Mouse (Mus musculus): ENCODE results near the gene Fscn3. TPM values are rescaled to one million over a fixed set of nuclear protein-coding genes. Genes with fewer than 3 reads are reported as not detected.

Fscn3 gene
- total RNA-seq, 2 experiments from 2014 or later: 0.17 TPM; not detected in 1

- peak; percentile 98 to 99 for DNase-seq (ENCODE audit: extremely low spot score in 1 of 2, low spot score in 2 of 2)
- intact Hi-C loops (cut with DNase I): no loop called here
Observed at GRCm38 (mm10) chr6:28479865-28480751, 52.5 kb downstream of the Fscn3 start.

GRCm38 (mm10) chr6:28480752-28481492, 53.3 kb downstream of the Fscn3 start:
- DNase-seq (ENCODE audit: extremely low spot score in 1 of 2, low spot score in 2 of 2): no peak
- intact Hi-C loops (cut with DNase I): no loop called here

- intact Hi-C loops (cut with DNase I): no loop called here
Observed at GRCm38 (mm10) chr6:28482711-28483315, 55.2 kb downstream of the Fscn3 start.

DNA sequence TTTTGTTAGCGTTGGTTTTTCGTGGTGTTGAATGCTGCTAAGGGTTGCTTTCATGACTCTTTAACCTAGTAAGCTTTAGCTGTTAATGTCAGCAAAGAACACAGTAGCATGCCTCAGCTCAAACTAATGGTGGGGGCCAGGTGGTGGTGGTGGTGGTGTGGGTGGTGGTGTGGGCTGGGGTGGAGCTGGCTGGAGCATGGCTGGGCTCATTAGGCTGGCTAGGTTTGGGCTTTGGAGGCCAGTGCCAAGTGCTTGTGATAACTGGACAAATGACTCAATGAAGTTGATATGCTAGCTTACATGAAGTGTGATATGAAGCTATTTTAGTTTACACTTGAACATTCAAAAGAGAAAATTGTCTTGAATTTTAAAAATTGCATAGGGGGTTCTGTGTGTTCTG, 58.4 kb downstream of the Fscn3 start:
- intact Hi-C loops (cut with DNase I): no loop called here
- DNase-seq (ENCODE audit: extremely low spot score in 1 of 2, low spot score in 2 of 2): no peak

More at GRCm38 (mm10) chr6:28482711-28483315, 55.2 kb downstream of the Fscn3 start:
- no peak for DNase-seq (ENCODE audit: extremely low spot score in 1 of 2, low spot score in 2 of 2)

GRCm38 (mm10) chr6:28486471-28486870, 58.9 kb downstream of the Fscn3 start:
- DNase-seq (ENCODE audit: extremely low spot score in 1 of 2, low spot score in 2 of 2): peak in 1 of 2 experiments; percentile 16
- intact Hi-C loops (cut with DNase I): no loop called here

DNA sequence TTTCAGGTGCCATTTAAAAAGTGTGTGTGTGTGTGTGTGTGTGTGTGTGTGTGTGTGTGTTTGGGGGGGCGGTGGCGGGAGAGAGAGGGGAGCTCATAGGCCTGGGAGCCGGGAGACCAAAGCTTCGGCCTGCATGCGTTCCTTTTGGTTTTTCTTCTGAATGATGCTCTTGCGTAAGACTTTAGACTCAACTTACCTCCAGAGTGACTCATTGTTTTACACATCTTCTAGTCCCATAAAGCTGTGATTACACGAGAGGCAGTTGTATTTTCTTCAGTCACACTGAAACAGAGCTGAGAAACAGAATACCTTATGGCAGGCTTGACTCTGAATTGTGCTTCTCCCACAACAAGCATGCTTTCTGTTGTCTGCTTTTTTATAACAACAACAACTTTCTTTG, 59.3 kb downstream of the Fscn3 start:
- intact Hi-C loops (cut with DNase I): no loop called here
- DNase-seq (ENCODE audit: extremely low spot score in 1 of 2, low spot score in 2 of 2): no peak

Other genes starting within 250 kb of the Fscn3 start
- 10 to 100 TPM; 14.2 to 16.0 TPM for gene Zfp800, start 29.8 kb upstream of the Fscn3 start, total RNA-seq (2021)
- 100 to 1,000 TPM; 401 to 406 TPM for gene Arf5, start 4.2 kb upstream of the Fscn3 start, total RNA-seq (2021)
- 10 to 100 TPM; 14.6 TPM for gene Gcc1, start 601 bp downstream of the Fscn3 start, total RNA-seq (2021)
- gene Pax4, start 21.6 kb downstream of the Fscn3 start, total RNA-seq (2021): not detected
- 100 to 1,000 TPM; 109 to 116 TPM for gene Snd1, start 47.4 kb downstream of the Fscn3 start, total RNA-seq (2021)